Mouse (Mus musculus) lung, postnatal 0 days (tissue): Measurements from ENCODE around the gene Gpr1.

Experiments used
- CTCF ChIP-seq: IDR thresholded peaks from 2 replicates; pipeline ENCODE4 v1.5.1; 2016; ENCODE audit warnings: antibody characterized with exemption, mild to moderate bottlenecking
- EP300 ChIP-seq: IDR thresholded peaks from 2 replicates; pipeline ENCODE4 v1.6.1; 2016; ENCODE audit warnings: antibody characterized with exemption, mild to moderate bottlenecking, control low read depth

- TF ChIP-seq CTCF, result no peak
- TF ChIP-seq EP300, result no peak
Measured at GRCm38 (mm10) chr1:63248360-63248851, 34.1 kb upstream of the Gpr1 start.
